Mouse (Mus musculus): ENCODE measurements around the gene Acvr1.

Acvr1 gene

GRCm38 (mm10) chr2:58481450-58482100, 85.4 kb downstream of the Acvr1 start:
- in situ Hi-C loops (cut with MboI, MseI) = no loop called here

DNA sequence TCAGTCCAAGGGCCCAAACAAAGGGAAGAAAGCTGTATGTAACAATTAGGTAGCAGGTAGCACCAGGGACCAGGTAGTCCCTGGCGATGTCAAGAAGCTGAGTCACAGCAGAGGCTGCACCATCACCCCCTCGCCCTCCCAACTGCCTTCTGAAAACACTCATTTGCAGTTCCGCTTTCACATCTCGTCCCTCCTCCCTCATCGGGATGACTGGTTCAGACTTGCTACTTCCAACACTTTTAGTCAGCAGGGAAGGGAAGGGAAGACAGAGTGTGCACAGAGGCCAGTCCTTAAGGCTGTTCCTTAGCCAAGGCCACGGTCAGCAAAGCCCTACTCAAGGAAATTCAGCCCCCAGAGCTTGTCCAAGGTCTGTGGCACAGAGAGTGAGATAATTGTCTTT, 86.2 kb downstream of the Acvr1 start:
- in situ Hi-C loops (cut with MboI, MseI) = no loop called here

- in situ Hi-C loops (cut with MboI, MseI) = loop anchor here (5.0 kb wide), 1 partner anchor 183 kb away; no protein-coding TSS in a partner anchor
Observed at GRCm38 (mm10) chr2:58479536-58479935, 87.4 kb downstream of the Acvr1 start.

- in situ Hi-C loops (cut with MboI, MseI) = loop anchor here (5.0 kb wide), 1 partner anchor 184 kb away; no protein-coding TSS in a partner anchor
Observed at GRCm38 (mm10) chr2:58478144-58478543, 88.8 kb downstream of the Acvr1 start.

DNA sequence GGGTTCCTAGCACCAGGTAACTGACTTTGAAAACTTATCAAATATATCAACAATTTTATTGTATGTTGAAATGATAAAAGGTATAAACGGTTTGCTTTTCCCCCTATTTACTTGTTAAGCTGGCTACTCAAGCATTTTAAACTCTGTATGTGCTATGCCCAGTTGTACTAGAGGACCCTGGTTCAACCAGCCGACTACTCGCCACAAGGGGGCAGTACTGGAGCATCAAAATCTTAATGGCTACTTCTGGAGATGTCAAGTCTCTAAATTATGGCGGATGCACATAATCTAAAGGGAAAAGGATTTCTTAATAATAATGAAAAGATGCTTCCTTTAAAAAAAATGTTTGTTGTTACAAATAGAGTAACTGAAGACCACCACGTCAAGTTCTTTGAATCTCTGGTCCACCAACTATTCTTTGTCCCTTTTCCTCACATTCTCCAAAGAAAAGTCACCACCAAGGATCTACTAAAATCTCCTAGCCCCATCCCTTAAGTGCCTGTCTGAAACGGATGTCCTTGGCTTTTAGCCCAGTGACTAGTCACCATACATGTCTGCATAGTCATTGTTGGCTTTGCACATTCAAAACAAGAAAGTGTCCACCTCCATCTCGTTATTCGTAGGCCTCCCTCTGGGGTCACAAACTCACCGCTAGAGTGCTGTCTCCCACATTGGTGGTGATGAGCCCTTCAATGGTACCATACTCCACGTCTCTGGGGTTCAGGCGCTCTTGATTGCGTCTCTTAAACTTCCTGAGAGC, 89.8 kb downstream of the Acvr1 start:
- in situ Hi-C loops (cut with MboI, MseI) = loop anchor here (5.0 kb wide), 1 partner anchor 185 kb away; no protein-coding TSS in a partner anchor

GRCm38 (mm10) chr2:58475578-58475977, 91.4 kb downstream of the Acvr1 start:
- in situ Hi-C loops (cut with MboI, MseI) = loop anchor here (5.0 kb wide), 1 partner anchor 187 kb away; no protein-coding TSS in a partner anchor

- in situ Hi-C loops (cut with MboI, MseI) = no loop called here
Observed at GRCm38 (mm10) chr2:58470290-58470689, 96.7 kb downstream of the Acvr1 start.

DNA sequence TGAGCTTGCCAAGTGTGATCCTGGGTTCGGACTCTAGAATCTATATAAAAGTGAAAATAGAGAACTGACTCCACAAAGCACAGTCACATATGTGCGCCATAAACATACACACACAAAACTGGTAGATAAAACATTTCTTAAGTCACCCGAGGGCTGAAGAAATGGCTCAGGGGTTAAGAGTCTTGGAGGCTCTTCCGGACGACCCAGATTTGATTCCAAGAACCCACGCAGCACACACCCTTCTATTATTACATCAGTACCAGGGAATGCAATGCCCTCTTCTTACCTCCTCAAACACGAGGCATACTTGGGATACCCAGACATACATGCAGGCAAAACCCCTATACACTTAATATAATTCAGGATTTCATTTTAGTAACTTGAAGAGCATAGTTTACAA, 97.1 kb downstream of the Acvr1 start, which contains the start of gene Gm17409:
Gene Gm17409, plus strand, starts transcription at position 301 of the 400 bp plus-strand sequence.
- in situ Hi-C loops (cut with MboI, MseI) = no loop called here

GRCm38 (mm10) chr2:58458820-58459371, 108.1 kb downstream of the Acvr1 start:
- in situ Hi-C loops (cut with MboI, MseI) = no loop called here

DNA sequence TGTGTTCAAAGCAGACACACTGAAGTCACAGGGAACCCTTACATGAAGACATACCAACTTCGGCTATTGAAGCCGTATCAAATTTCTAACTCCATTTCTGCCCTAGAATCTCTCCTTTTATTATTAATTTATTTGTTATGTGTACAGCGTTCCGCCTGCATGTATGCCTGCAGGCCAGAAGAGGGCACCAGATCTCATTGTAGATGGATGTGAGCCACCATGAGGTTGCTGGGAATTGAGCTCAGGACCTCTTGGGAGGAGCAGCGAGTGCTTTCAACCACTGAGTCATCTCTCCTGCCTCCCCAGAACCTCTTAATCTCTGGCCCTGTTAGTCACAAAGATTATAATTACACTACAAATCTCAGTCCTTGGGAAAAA, 109.5 kb downstream of the Acvr1 start:
- in situ Hi-C loops (cut with MboI, MseI) = no loop called here

DNA sequence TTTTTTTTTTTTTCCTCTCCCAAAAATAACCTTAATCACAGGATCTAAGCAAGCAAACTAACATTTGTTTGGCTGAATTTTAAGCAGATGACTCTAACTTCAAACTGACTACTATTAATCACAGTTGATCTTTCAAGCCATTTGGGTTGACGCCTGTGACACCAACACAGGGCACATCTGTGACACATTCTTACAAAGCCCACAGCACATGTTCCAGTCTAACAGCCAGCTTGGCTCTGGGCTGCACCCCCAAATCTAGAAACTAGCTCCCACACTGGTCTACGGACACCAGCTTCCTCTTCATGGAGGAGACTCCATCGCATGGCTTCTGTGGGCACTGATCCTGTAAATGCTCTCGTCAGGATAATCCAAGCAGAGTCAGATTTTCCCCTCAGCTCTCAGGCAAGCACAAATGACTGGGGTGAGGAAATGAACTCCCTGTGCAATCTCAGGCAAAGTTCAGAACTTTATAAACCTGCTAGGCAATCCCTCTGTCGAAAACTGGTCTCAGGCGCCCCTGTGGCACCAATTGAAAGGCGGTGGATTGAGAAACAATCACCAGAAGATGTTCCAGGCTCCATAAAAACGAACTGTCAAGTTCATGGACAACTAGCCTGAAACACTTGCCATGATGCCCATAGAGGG, 110.0 kb downstream of the Acvr1 start:
- in situ Hi-C loops (cut with MboI, MseI) = no loop called here

DNA sequence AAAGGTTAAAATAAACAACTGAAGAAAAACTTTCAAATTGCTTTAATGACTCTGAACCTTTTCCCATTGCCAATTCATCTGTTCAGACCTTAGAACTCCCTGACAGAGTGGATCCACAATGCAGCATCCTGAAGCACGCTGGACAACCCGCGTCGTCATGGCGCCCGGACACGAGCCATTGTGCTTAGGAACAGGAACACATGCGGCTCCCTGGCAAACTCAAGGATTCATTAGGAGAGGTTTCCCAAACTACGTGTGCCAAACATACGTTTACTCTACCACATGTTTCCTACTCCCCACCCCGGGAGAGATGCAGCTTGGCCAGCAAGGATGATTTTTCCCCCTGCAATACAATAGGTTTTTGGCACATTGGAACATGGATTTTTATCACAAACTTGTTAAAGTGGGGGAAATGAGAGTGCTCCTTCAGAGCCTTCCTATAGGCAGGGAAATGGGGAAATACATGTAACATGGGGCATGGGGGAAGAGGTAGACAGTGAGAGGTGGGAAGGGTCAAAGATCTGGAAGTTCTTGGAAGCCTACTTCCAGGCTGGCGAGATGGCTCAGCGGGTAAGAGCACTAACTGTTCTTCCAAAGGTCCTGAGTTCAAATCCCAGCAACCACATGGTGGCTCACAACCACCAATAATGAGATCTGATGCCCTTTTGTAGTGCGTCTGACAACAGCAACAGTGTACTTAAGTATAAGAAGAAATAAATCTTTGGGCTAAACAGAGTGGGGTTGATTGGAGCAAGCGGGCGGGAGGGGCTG, 112.7 kb downstream of the Acvr1 start:
- in situ Hi-C loops (cut with MboI, MseI) = no loop called here

GRCm38 (mm10) chr2:58447001-58447400, 120.0 kb downstream of the Acvr1 start:
- in situ Hi-C loops (cut with MboI, MseI) = no loop called here

GRCm38 (mm10) chr2:58443163-58443562, 123.8 kb downstream of the Acvr1 start:
- in situ Hi-C loops (cut with MboI, MseI) = no loop called here

DNA sequence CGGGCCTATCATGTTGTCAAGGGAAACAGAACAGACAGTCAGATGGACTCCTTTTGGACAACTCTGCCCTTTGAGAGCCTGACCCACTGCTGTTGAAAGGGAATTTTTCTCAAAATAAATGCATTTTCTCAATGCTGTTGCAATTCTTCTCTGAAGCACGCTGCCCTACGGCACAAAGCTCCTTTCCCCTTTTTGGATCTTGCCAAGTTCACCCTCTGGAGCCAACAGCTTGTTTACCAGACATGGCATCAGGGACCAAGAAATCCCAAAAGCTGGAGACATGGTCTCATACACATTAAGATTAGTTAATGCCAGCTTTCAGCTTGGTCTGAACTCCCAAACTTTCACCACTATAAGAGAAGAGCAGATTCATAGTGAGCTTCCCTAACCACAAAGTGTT, 130.0 kb downstream of the Acvr1 start:
- in situ Hi-C loops (cut with MboI, MseI) = no loop called here

DNA sequence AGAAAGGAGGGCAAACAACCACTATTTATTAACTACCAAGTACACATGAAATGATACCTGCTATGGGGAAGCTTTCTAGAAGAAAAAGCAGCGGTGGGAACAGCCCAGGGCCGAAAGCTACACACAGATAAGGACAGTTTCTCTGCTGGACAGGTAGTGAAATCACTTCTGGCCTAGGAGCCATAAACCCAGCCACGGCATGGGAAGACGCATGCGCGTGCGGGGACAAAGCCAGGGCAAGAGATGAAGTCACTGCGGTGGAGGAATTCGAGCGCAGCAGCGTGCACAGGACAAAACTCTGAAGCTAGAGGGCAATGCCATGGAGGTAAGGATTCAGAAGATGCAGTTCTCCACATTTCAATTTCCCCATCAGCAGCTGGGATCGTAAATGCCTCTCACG, 131.4 kb downstream of the Acvr1 start:
- in situ Hi-C loops (cut with MboI, MseI) = no loop called here

- in situ Hi-C loops (cut with MboI, MseI) = no loop called here
Observed at GRCm38 (mm10) chr2:58434438-58434837, 132.5 kb downstream of the Acvr1 start.

DNA sequence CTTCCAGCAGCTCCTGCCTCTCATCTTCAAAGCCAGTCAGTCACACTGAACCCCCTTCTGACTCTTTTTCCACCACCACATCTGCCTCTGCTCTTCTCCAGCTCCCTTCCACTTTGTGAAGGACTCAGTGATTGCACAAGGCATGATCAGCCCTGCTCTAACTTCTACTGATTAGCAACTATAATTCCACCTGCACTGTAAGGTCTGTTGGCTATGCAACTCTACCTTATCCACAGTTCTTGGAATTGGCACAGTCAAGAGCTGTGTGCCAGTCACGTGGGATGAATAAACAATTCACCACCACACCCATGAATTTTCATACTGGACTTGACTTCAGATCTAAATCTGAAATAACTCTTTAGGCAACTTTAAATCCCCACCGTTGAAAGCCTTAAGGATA, 133.6 kb downstream of the Acvr1 start:
- in situ Hi-C loops (cut with MboI, MseI) = no loop called here

DNA sequence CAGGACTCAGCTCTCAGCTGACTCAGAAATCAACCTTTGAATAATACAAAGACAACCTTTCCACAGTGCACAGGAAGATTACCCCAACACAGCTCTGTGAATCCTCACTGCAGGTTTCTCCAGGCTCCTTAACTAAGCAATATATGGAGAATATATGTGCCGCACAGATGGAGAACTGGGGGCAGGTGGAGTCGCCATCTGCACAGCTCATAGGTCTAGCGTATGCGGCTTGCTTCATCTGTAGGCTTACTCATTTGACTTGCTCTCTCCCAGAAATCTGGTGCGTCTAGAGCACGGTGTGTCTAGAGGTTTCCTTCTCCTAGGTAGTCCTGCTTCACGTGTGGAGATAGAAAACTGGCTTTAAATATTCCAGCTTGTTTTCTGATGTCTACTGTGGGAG, 134.7 kb downstream of the Acvr1 start:
- in situ Hi-C loops (cut with MboI, MseI) = no loop called here

GRCm38 (mm10) chr2:58425436-58426004, 141.4 kb downstream of the Acvr1 start:
- in situ Hi-C loops (cut with MboI, MseI) = no loop called here

GRCm38 (mm10) chr2:58423319-58423718, 143.6 kb downstream of the Acvr1 start:
- in situ Hi-C loops (cut with MboI, MseI) = no loop called here

Measured in regulatory T cell (primary cell).